Mouse (Mus musculus) heart, adult 11 months (tissue): ENCODE measurements around the gene Mog.
A peak's percentile ranks its signal among the peaks of the same experiment; 100 is the strongest.
"Not testable (repeated sequence)": the region's sequence is repeated elsewhere in the genome, so short reads cannot be mapped to it uniquely, and the experiment has no call there.

Experiments used
- DNase-seq: peaks from one replicate; pipeline ENCODE4 v3.0.0; 2022

Mog gene

DNA sequence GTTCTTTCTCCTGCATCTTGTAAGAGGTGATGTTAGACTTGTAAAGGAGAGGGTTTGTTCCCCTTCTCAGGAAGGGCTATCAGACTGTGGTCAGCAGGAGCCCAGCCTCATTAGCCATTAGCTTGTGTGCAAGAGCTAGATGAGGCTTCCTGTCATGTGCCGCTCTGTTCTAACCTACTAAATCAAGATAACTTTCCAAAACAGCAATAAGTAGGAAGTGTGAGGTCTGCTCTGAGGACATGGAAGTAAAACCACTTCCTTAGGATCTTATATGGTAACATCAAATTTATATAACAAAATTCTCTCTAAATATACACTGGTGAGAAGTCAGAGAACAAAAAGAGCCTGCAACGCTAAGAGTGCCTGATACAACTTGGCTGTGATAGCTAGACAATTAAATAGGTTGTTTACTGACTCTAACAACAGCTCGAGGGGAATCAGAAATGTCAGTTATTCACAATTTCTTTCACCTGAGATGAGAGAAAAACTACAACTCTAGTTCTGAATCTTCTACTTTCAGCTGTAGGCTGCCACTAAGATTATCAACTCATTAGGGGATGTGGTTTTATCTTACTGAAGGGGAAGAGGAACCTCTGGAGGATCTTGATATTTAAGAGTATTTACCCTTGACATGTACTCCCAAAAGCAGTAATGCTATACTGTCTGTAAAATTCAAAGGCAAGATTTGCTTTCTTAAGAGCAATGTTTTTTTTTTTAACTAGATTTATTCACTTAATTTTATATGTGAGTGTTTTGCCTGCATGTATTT lies 30.7 kb downstream of the Mog start:
- DNase-seq = no peak

DNA sequence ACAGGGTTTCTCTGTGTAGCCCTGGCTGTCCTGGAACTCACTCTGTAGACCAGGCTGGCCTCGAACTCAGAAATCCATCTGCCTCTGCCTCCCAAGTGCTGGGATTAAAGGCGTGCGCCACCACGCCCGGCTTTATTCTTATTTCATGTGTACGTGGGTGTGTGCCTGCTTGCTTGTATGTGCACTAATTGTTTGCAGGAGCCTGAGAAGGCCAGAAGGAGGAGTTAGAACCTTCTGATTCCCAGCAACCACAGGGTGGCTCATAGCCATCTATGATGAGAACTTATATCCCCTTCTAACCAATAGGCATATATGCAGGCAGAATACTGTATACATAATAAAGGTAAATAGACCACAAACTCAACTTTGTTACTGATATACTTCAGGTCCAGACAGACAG lies 32.6 kb downstream of the Mog start:
- DNase-seq = not testable (repeated sequence)

DNA sequence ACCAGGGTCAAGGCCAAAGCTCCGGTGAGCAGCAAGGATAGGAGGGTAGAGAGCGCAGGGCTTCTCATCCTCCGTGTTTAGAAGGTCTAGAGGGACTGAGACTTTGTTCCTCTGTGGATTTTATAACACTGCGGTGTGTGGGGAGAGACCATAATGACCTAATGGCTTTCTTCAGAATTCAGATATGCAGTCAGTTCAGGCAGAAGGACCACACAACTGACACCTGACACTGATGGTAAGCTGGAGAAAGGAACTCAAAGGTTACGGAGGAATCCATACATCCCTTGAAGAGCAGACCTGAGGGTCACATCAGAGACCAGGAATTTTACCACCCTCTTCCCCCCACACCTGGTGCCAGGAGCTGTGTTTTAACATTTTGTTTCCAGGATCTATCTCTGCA lies 33.8 kb downstream of the Mog start, which contains the start of gene H2-M5:
Gene H2-M5, minus strand, starts transcription at position 101 of the 400 bp plus-strand sequence.
- DNase-seq = no peak

DNA sequence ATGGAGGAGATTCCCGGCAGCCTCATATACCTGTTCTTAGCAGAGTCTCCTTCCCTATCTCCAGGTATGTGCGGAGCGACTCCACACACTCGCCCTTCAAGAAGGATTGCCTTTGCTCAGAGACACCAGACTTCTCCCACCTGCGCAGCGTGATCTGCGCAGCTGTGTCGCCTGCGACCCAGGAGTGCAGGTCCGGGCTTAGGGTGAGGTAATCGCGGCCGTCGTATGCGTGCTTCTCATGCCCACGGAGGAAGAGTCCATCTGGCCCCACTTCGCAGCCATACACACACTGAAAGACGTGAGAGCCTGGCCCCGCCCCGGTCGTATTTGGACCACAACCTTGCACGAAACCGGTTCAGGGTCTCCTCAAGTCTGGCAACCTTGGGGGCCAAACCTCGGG lies 34.7 kb downstream of the Mog start:
- no peak for DNase-seq

DNA sequence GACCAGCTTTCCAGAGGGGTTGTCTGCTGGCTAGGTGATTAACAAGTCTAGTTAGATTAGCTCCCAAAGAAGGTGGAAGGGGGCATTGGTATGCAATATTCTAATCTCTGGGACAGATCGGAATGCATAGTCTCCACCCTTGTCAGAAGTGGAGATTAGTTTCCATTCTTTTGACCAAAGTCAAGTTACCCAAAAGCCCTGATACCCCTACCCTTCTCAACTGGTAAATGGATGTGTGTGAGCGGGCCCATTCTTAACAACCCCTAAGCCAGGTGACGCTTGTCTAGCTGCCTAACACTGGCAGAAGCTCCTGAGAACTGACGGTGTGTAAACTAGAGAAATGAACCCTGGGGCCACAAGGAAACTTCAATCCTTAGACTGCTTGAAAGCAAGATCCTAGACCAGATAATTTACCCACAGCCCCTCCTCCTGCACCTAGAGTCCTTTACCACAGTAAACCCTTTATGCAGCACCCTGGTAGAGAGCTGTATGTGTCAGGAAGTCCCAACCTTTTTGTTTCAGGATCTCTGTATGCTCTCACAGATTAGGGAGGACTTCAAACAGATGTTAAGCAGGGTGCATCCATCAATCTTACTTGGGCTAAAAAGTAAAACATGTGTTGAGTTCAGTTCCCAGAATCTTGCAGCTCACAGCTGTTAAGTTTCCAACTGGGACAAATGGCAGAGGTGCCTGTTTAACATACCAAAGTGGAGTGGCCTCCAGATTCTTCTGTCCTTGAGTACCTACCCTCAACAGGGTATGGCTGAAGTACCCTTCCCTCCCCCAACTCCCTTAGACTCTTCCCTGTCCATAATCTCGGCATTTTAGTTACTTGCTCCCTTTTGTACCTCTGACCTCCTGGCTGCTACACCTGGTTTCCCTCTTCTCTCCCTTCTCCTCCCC lies 40.7 kb downstream of the Mog start:
- no peak for DNase-seq

DNA sequence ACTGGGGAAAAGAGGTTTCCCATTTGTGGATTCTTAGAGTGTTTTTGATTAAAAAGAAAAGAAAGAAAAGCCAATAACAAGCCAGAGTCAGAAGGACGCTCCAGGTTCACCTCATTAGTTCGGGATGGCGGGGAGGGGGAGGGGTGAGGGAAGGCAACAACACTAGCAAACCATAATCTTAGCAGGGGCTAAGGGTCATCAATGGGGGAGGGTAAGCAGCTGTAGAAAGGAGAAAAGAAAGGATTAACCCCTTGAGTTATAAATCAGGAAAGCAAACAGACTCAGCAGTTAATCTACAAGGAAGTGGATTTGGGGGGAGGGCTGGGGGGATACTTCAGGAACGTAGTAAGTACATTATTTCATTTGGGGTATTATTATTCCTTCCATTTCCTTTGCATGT lies 41.4 kb downstream of the Mog start:
- DNase-seq = no peak

DNA sequence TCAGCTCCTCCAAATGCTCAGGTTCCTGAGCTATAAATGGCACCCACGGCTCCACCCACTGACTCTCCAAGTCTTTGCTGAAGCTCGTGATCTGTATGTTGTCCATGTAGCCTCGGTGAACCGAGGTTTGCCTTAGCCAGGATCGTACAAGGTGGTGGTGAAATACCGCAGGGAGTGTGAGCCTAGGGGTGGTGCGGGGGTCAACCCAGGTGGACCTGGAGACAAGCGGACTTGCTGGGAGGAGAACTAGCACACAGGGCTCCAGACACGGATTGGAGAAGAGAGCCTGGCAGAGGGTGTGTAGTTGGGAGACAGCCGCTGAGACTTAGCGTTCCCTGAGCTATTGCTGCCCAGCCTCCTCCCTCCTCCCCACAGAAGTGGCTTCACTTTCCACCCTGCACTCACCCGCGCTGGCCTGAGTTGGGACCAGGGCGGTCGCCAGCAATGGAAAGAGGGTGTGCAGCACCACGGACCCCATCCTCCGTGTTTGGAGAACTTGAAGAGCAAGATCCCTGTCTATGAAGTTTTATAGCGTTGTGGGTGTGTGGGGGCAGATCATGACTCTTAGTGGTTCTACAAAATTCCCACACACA lies 41.9 kb downstream of the Mog start, which contains the start of gene 2410137M14Rik:
Gene 2410137M14Rik, minus strand, starts transcription at position 17 of the 593 bp plus-strand sequence.
- peak; percentile 93 for DNase-seq

DNA sequence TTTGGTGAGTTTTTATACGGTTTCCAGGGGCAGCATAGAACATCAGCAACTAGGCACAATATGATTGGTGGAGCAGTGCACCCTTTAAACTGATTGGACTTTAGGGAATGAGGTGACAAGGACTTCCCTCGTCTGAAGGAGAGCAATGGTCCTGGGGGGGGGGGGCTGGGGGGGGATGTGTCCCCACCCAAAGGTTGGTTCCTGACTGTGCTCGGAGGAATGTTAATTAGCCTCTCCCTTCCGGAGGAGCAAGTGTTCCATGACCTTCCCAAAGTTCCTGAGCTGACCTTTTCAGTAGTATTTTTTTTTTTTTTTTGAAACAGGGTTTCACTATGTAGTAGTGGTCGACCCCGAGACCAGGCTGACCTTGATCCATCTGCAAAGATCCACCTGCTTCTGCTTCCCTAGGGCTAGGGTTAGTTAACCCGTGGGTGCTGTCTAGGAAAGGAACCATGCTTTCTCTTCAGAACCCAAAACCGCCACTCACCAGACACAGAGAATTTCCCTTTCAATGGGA lies 49.9 kb downstream of the Mog start:
- DNase-seq = no peak

DNA sequence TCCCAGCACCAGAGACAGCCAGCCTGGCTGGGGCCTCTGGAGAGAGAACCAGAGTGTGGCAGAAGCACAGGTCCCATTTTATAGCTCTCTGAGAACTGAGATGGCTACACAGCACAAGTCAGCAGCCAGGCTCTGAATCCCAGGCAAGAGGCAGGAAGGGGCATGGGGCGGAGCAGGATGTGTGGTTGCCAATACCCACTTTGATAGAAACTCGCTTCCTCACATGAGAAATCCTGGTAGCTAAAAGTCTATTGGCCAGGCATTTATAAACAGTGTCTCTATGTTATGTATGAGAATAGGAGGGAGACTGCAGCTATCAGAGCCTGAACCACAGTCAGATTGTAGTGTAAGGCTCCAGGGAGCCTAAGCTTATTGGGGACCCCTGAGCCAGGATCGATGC lies 50.4 kb downstream of the Mog start:
- no peak for DNase-seq

DNA sequence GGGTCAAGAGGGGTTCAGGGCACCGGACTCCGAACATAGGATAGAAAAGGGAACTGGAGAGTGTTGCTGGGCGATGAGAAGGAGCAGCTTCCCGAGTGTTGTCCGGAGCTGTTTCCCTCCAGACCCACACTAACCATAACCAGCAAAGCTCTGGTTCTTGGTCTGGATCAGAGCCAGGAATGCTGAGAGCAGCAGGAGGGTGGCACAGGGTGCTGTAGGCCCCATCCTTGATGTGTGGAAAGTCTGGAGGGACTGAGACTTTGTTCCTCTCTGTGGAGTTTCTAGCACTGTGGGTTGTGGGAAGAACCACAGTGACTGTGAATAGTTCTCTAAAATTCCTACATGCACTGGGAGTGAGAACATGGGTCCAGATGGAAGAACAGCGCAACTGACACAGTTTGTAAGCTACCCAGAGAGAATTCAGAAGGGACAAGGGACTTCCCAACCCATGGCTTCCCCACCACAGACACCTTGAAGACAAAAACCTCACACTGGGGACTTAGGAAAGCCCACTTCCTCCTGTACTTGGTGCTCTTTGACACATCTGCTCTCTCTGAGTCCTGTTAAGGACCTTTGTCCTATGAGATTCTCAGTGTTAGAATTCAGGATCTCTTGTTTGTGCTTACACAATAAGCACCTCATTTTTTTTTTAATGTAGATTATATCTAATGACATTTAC lies 51.9 kb downstream of the Mog start:
- no peak for DNase-seq

DNA sequence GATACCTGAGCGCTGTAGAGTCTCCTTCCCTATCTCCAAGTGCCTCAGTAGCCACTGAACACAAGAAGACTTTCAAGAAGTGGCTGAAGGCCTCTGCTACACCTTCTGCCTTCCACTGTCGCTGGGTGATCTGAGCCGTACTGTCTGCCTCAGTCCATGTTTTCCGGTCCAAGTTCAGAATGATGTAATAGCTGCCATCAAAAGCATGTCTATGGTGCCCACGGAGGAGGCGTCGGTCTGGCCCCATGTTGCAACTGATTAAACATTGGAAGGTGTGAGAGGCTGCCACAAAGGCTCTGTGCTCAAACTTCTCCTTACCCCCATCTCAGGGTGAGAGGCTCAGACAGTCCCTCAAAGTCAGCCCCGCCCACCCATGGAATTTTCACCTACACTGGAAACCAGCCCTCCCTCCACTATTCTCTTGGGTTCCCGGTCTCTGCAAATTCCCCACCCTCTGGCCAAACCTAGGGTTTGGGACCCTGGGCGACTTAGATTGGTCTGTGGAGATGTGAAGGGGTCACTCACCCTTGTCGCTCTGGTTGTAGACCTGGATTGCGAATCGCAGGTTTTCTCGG lies 52.8 kb downstream of the Mog start:
- no peak for DNase-seq

DNA sequence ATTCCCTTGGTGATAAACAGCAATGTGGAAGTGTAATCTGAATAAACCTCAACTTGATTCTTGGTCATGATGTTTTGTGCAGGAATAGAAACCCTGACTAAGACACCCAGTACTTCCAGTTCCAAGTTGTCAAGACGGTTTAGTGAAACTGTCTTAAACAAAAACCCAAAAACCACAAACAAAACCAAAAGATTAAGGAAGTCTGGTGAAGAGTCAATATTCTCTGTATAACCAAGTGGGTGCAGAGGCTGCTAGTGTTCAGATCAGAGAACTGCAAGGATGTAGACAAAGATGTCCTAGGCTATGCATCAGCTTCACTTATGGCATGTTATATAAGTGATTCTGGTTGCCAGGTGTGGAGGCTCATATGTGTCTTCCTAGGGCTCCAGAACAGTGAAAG lies 56.3 kb downstream of the Mog start:
- DNase-seq = no peak

DNA sequence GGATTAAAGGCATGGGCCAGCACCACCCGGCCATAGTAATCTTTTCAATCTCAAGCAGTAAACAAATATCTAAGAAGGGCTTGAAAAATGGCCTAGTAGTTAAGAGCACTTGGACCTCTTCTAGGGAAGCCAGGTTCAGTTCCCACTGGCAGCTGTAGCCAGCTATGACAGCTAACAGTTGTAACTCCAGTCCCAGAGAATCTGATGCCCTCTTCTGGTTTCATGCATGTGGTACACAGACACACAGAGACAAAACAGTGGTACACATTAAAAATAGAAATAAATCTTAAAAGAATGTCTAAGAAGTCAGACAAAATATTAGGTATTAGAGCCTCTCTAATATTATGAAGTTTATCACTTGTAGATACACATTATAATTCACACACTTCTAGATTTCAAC lies 62.1 kb downstream of the Mog start:
- DNase-seq = no peak
